Mouse (Mus musculus) heart, embryonic 16.5 days (tissue): ENCODE results near the gene Sparc. TPM values are rescaled to one million over a fixed set of nuclear protein-coding genes. Genes with fewer than 3 reads are reported as not detected.

ENCODE experiments used
- ATAC-seq: fragments of 200-750 bp; cut with Nextera tagmentation; replicated peaks from 2 replicates; pipeline ENCODE4 v1.8.0; 2017; ENCODE audit warnings: moderate number of reproducible peaks; ENCODE audit not compliant: insufficient read depth, low FRiP score; ENCODE audit errors: extremely low read depth
- H3K27ac ChIP-seq: fragments of 300-500 bp; sonication (generic); 2 replicates; pipeline ENCODE4 v1.5.1; 2014; ENCODE audit warnings: mild to moderate bottlenecking, low read length, control low read depth, moderate library complexity
- H3K27me3 ChIP-seq: fragments of 300-500 bp; sonication (generic); 2 replicates; pipeline ENCODE4 v1.6.1; 2014; ENCODE audit warnings: low read length, mixed read lengths; ENCODE audit not compliant: control insufficient read depth, insufficient read depth
- H3K36me3 ChIP-seq: fragments of 300-500 bp; sonication (generic); 2 replicates; pipeline ENCODE4 v1.6.1; 2014; ENCODE audit not compliant: control insufficient read depth, insufficient read depth
- H3K4me1 ChIP-seq: fragments of 300-500 bp; sonication (generic); 2 replicates; pipeline ENCODE4 v1.6.1; 2014; ENCODE audit warnings: low read length, mixed read lengths; ENCODE audit not compliant: control insufficient read depth, insufficient read depth
- H3K4me2 ChIP-seq: fragments of 300-500 bp; sonication (generic); 2 replicates; pipeline ENCODE4 v1.6.1; 2014; ENCODE audit warnings: low read depth, mild to moderate bottlenecking, control low read depth, low read length
- H3K4me3 ChIP-seq: fragments of 300-500 bp; sonication (generic); 2 replicates; pipeline ENCODE4 v1.5.1; 2014; ENCODE audit warnings: mild to moderate bottlenecking, control low read depth, low read length
- H3K9ac ChIP-seq: fragments of 300-500 bp; sonication (generic); 2 replicates; pipeline ENCODE4 v1.6.1; 2014; ENCODE audit warnings: low read length, control low read depth
- H3K9me3 ChIP-seq: fragments of 300-500 bp; sonication (generic); replicated peaks from 2 replicates; pipeline ENCODE4 v1.6.1; 2016; ENCODE audit warnings: low read length; ENCODE audit not compliant: control insufficient read depth
- WGBS: fragments of 180-500 bp; shearing (Covaris S2); extraction: QIAGEN DNeasy Blood & Tissue Kit; methylation state at CpG from one replicate; pipeline ENCODE4 v1.1.7; 2014; 5-methylcytosine and 5-hydroxymethylcytosine counted together
- polyA plus RNA-seq: library from polyadenylated mRNA; unstranded; fragments of >200 nt; fragmentation: Nextera tagmentation; extraction: Ambion mirVana; gene quantifications from 2 replicates; pipeline ENCODE4 v1.2.1, GENCODE M21; 2015

Gene Sparc
- polyA plus RNA-seq, 1 experiment from 2014 or later = 1,876 TPM

DNA sequence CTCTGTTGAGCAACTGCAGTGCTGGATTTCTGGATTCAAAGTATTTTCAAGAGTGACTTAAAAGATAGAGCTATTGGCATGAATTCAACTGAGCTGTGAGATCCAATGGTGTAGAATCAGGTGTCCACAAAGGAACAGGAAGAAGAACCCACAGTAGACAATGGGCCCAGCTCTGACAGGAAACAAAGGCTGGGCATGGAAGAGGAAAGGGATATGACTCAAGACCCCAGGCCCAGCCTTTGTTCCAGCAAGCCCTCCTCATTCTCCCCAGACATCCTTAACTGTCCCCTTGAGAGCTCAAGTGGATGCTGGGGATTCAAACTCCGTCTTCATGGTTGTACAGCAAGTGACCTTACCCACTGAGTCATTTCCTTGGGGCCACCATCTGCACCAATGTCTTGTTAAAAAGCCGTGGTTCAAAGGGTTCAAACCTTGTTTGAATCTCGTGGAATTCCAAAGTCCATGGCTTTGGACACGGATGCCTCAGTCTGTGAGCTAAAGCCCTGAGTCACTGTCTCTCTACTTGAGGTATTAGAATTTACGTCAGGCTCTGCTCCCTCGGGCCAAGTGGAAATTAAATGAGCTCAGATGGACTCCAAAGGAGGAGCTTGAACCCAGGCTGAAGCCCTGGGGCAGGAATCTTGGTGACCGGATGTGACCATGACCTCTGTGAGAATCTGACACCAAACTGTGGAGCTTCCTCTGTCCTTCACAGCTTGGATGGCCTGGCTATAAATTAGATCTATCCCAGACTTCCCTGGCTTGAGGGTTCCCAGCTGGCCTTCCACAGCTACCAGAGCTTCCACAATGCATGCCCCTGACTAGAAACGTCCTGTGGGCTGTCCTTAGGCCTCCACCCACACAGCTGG lies 17.1 kb downstream of the Sparc start:
- peak overlapping the region; percentile 83 for H3K27ac ChIP-seq
- 0 out of 2 replicates have a peak, but pooled peaks cover 2% of the 10 kb centered on the region for H3K4me1 ChIP-seq
- H3K4me2 ChIP-seq = no peak overlapping the region
- no peak overlapping the region for H3K4me3 ChIP-seq
- no peak overlapping the region for H3K9ac ChIP-seq
- peaks cover 85% of the 10 kb centered on the region for H3K36me3 ChIP-seq
- H3K27me3 ChIP-seq = no peaks in the 10 kb centered on the region
- WGBS = 53% methylated on average over 8 of the region's 8 CpGs
- no peaks in the 10 kb centered on the region for H3K9me3 ChIP-seq
- peak; percentile 64 for ATAC-seq

- ATAC-seq = no peak
Observed at GRCm38 (mm10) chr11:55404659-55405457, 18.1 kb downstream of the Sparc start.

GRCm38 (mm10) chr11:55400863-55401262 lies 22.1 kb downstream of the Sparc start:
- 86% methylated on average over 2 of the region's 2 CpGs for WGBS
- no peak overlapping the region for H3K4me2 ChIP-seq
- ATAC-seq = no peak

More at GRCm38 (mm10) chr11:55404659-55405457, 18.1 kb downstream of the Sparc start:
- H3K27me3 ChIP-seq = no peaks in the 10 kb centered on the region
- H3K9me3 ChIP-seq = no peaks in the 10 kb centered on the region
- no peak overlapping the region for H3K4me2 ChIP-seq
- H3K4me1 ChIP-seq = no peaks in the 10 kb centered on the region
- H3K4me3 ChIP-seq = no peak overlapping the region
- 79% methylated on average over 9 of the region's 9 CpGs for WGBS
- peak overlapping the region; percentile 83 for H3K27ac ChIP-seq
- peaks cover 89% of the 10 kb centered on the region for H3K36me3 ChIP-seq
- H3K9ac ChIP-seq = no peak overlapping the region

DNA sequence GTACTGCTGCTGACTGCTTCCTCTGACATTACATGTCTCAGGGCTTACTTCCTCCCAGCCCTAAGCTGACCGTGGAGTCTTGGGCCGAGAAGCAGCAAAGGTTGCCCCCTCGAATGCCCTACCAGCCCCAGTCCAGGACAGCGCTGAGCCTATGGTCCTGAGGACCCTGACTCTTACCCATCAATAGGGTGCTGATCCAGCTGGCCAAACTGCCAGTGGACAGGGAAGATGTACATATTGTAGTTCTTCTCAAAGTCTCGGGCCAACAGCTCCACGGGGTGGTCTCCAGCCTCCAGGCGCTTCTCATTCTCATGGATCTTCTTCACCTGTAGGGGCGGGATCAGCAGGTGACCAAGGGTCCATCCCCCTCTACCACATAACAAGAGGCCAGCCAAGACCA lies 24.6 kb downstream of the Sparc start:
- peaks cover 72% of the 10 kb centered on the region for H3K36me3 ChIP-seq
- peak overlapping the region; percentile 0; the same call in 1 of the 2 replicates for H3K27ac ChIP-seq
- H3K4me1 ChIP-seq = peaks cover 9% of the 10 kb centered on the region
- H3K27me3 ChIP-seq = no peaks in the 10 kb centered on the region
- no peak for ATAC-seq
- H3K4me3 ChIP-seq = no peak overlapping the region
- H3K9me3 ChIP-seq = no peaks in the 10 kb centered on the region
- no peak overlapping the region for H3K4me2 ChIP-seq
- H3K9ac ChIP-seq = no peak overlapping the region
- 90% methylated on average over 8 of the region's 8 CpGs for WGBS

More at GRCm38 (mm10) chr11:55400863-55401262, 22.1 kb downstream of the Sparc start:
- no peaks in the 10 kb centered on the region for H3K9me3 ChIP-seq
- H3K4me3 ChIP-seq = no peak overlapping the region
- H3K27ac ChIP-seq = no peak overlapping the region
- H3K36me3 ChIP-seq = peaks cover 83% of the 10 kb centered on the region
- H3K27me3 ChIP-seq = no peaks in the 10 kb centered on the region
- no peak overlapping the region for H3K9ac ChIP-seq
- peaks cover 9% of the 10 kb centered on the region for H3K4me1 ChIP-seq

GRCm38 (mm10) chr11:55397441-55397840 lies 25.5 kb downstream of the Sparc start:
- 79% methylated on average over 9 of the region's 9 CpGs for WGBS
- 0 out of 2 replicates have a peak, but pooled peaks have one; percentile 32 for ATAC-seq
- H3K4me1 ChIP-seq = peaks cover 10% of the 10 kb centered on the region
- no peak overlapping the region for H3K4me2 ChIP-seq
- H3K9ac ChIP-seq = 0 out of 2 replicates have a peak overlapping the region, but pooled peaks have one; percentile 26
- H3K4me3 ChIP-seq = no peak overlapping the region
- H3K9me3 ChIP-seq = no peaks in the 10 kb centered on the region
- H3K27ac ChIP-seq = peak overlapping the region; percentile 79
- H3K27me3 ChIP-seq = no peaks in the 10 kb centered on the region
- peaks cover 63% of the 10 kb centered on the region for H3K36me3 ChIP-seq

DNA sequence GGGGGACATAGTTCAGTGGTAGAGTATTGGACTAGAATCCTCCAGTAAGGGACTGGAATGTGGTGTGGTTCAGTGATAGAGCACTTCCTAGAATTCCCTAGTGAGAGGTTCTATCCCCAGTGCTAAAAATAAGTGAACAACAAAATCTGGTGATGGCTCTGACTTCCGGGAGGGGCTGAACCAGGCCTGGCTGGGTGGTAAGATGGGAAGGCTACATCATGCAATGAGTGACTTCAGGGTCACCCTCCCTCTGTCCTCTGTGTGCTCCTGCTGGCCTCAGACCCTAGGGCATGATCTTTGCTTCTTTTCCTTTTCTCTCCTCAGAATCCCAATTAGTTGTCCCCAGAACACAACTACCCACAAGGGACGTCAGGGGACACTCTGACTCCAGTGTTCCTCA lies 25.9 kb downstream of the Sparc start:
- no peaks in the 10 kb centered on the region for H3K9me3 ChIP-seq
- 39% methylated on average over 2 of the region's 2 CpGs for WGBS
- H3K9ac ChIP-seq = 0 out of 2 replicates have a peak overlapping the region, but pooled peaks have one; percentile 26
- H3K4me1 ChIP-seq = peaks cover 11% of the 10 kb centered on the region
- H3K4me3 ChIP-seq = no peak overlapping the region
- H3K27ac ChIP-seq = peak overlapping the region; percentile 79
- H3K36me3 ChIP-seq = peaks cover 60% of the 10 kb centered on the region
- no peak overlapping the region for H3K4me2 ChIP-seq
- no peak; the same call in 1 of the 2 replicates for ATAC-seq
- no peaks in the 10 kb centered on the region for H3K27me3 ChIP-seq

- Histone ChIP-seq H3K27me3 (no peaks in the 10 kb centered on the region), H3K27ac (no peak overlapping the region), H3K9me3 (no peaks in the 10 kb centered on the region), H3K9ac (no peak overlapping the region), H3K4me1 (peaks cover 11% of the 10 kb centered on the region), H3K4me3 (no peak overlapping the region), H3K36me3 (peaks cover 47% of the 10 kb centered on the region), H3K4me2 (no peak overlapping the region)
- 77% methylated on average over 7 of the region's 7 CpGs for WGBS
- no peak for ATAC-seq
Observed at GRCm38 (mm10) chr11:55395073-55395642, 27.8 kb downstream of the Sparc start.

GRCm38 (mm10) chr11:55394592-55394991 lies 28.4 kb downstream of the Sparc start:
- H3K36me3 ChIP-seq = peaks cover 42% of the 10 kb centered on the region

More at GRCm38 (mm10) chr11:55394592-55394991, 28.4 kb downstream of the Sparc start:
- ATAC-seq = no peak
- H3K9me3 ChIP-seq = no peaks in the 10 kb centered on the region
- H3K4me3 ChIP-seq = no peak overlapping the region
- 67% methylated on average over 6 of the region's 6 CpGs for WGBS
- H3K4me2 ChIP-seq = no peak overlapping the region
- no peaks in the 10 kb centered on the region for H3K27me3 ChIP-seq
- no peak overlapping the region for H3K9ac ChIP-seq
- peaks cover 11% of the 10 kb centered on the region for H3K4me1 ChIP-seq
- H3K27ac ChIP-seq = no peak overlapping the region
